Mouse (Mus musculus): Measurements from ENCODE around the gene Scarf2. TPM values are rescaled to one million over a fixed set of nuclear protein-coding genes. Genes with fewer than 3 reads are reported as not detected.

The Scarf2 gene
- total RNA-seq (2021): 1 to 10 TPM; 2.8 to 5.9 TPM
- long read RNA-seq, experiment 1, partial matches to known transcripts: 6 of 10 reads
- long read RNA-seq, experiment 1, other reads (novel, unspliced or antisense): 2 of 10 reads
- long read RNA-seq, experiment 2, partial matches to known transcripts: 1 of 7 reads
- long read RNA-seq, experiment 2, other reads (novel, unspliced or antisense): 3 of 7 reads

GRCm38 (mm10) chr16:17796971-17797811 is at the start of gene Scarf2:
TSS of gene Scarf2 (plus strand) at chr16:17797282.
- TF ChIP-seq CTCF (IDR thresholded peaks at IDR 0.05): no peak
- intact Hi-C loops (cut with DNase I): no loop called here
- no peak for DNase-seq (ENCODE audit: extremely low spot score in 1 of 2, low spot score in 2 of 2)
- H3K27ac ChIP-seq: no peak within 1 kb of the TSS
- H3K4me3 ChIP-seq: peak within 1 kb of the TSS; percentile 32

DNA sequence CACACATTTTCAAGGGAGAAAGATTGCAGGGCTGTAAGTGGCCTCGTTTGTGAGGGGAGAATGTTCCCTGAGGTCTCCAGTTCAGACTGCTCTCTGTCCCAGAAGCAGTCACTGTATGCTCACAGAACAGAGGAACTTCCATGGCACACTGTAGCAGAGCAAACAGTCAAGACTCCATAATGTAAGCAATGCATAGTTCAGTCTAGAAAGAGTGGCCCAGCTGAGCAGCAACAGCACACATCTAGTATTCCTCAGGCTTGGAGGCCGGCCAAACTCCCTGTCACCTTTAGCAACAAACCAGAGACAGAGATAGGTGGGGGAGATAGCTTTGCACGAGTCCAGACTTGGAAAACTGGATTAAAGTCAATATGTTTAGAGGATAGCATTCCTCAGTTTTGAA is 44.1 kb upstream of the Scarf2 start:
- intact Hi-C loops (cut with DNase I): no loop called here
- H3K27ac ChIP-seq: no peak overlapping the region
- no peak for TF ChIP-seq CTCF (IDR thresholded peaks at IDR 0.05)
- DNase-seq (ENCODE audit: extremely low spot score in 1 of 2, low spot score in 2 of 2): no peak
- H3K4me3 ChIP-seq: no peak overlapping the region

GRCm38 (mm10) chr16:17753686-17754085 is 43.4 kb upstream of the Scarf2 start:
- Histone ChIP-seq H3K4me3 (no peak overlapping the region), H3K27ac (no peak overlapping the region)
- intact Hi-C loops (cut with DNase I): no loop called here
- no peak for DNase-seq (ENCODE audit: extremely low spot score in 1 of 2, low spot score in 2 of 2)
- TF ChIP-seq CTCF (IDR thresholded peaks at IDR 0.05): no peak

DNA sequence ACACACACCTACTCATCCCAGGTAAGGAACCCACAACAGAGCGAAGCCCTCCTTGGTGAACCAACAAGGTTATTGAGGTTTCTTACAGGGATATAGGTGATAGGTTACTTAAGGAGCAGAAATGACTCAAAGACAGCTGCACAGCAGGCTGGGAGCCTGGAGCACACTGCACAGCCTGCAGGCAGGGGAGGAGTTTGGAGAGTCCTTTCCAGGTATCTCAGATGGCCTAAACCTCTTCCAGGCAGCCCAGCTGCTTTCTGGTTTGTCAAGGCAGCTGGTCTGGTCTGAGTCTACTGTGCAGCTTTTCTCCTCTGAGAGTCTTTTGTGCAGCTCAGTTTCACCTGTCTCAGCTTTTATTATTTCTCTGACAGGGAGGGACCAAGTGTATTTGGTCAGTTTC is 39.3 kb upstream of the Scarf2 start:
- TF ChIP-seq CTCF (IDR thresholded peaks at IDR 0.05): no peak
- intact Hi-C loops (cut with DNase I): no loop called here
- H3K4me3 ChIP-seq: no peak overlapping the region
- DNase-seq (ENCODE audit: extremely low spot score in 1 of 2, low spot score in 2 of 2): no peak
- no peak overlapping the region for H3K27ac ChIP-seq

- intact Hi-C loops (cut with DNase I): no loop called here
- H3K4me3 ChIP-seq: peak overlapping the region; percentile 76
- TF ChIP-seq CTCF (IDR thresholded peaks at IDR 0.05): no peak
- no peak for DNase-seq (ENCODE audit: extremely low spot score in 1 of 2, low spot score in 2 of 2)
- H3K27ac ChIP-seq: peak overlapping the region; percentile 88
Observed at GRCm38 (mm10) chr16:17758902-17759301, 38.2 kb upstream of the Scarf2 start.

- intact Hi-C loops (cut with DNase I): no loop called here
- H3K27ac ChIP-seq: peak within 1 kb of the TSS; percentile 88
- H3K4me3 ChIP-seq: peak within 1 kb of the TSS; percentile 76
- no peak for TF ChIP-seq CTCF (IDR thresholded peaks at IDR 0.05)
- DNase-seq (ENCODE audit: extremely low spot score in 1 of 2, low spot score in 2 of 2): peak; percentile 91 to 93
Observed at GRCm38 (mm10) chr16:17759344-17759773, 37.7 kb upstream of the Scarf2 start, which contains the start of gene Klhl22. TSS of gene Klhl22 (plus strand) at chr16:17759618.

- no peak for TF ChIP-seq CTCF (IDR thresholded peaks at IDR 0.05)
- peak; percentile 42 to 45 for DNase-seq (ENCODE audit: extremely low spot score in 1 of 2, low spot score in 2 of 2)
- H3K4me3 ChIP-seq: peak overlapping the region; percentile 76
- intact Hi-C loops (cut with DNase I): loop anchor here (5.0 kb wide), 1 partner anchor 47 kb away; no protein-coding TSS in a partner anchor
- H3K27ac ChIP-seq: peak overlapping the region; percentile 88
Observed at GRCm38 (mm10) chr16:17759813-17760321, 37.2 kb upstream of the Scarf2 start.

- H3K4me3 ChIP-seq: peak overlapping the region; percentile 76
- peak; percentile 65 for TF ChIP-seq CTCF (IDR thresholded peaks at IDR 0.05)
- DNase-seq (ENCODE audit: extremely low spot score in 1 of 2, low spot score in 2 of 2): peak; percentile 17 to 18
- H3K27ac ChIP-seq: no peak overlapping the region
- intact Hi-C loops (cut with DNase I): loop anchor here (5.0 kb wide), 1 partner anchor 47 kb away; no protein-coding TSS in a partner anchor
Observed at GRCm38 (mm10) chr16:17760657-17761056, 36.4 kb upstream of the Scarf2 start.

DNA sequence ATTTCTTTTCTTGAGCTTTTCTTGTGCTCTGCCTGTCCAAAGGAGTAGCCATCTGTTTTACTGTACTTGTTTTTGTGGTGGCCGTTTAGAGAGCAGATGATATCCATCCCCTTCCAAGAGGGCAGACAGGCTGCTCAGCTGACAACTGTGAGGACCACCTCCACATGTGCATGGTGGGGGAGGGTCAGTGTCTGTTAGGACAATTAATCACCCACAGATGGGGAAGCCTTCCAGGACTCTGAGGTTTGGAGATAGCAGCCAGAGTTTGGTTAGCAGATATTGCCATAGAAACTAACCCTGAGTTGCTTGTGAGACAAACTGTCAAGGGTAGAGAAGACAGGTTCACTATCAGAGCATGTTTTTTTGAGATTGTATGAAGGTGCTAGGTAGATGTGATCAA is 36.0 kb upstream of the Scarf2 start:
- Histone ChIP-seq H3K4me3 (no peak overlapping the region), H3K27ac (no peak overlapping the region)
- TF ChIP-seq CTCF (IDR thresholded peaks at IDR 0.05): no peak
- intact Hi-C loops (cut with DNase I): loop anchor here (5.0 kb wide), 1 partner anchor 46 kb away; no protein-coding TSS in a partner anchor
- DNase-seq (ENCODE audit: extremely low spot score in 1 of 2, low spot score in 2 of 2): no peak

- no peak for TF ChIP-seq CTCF (IDR thresholded peaks at IDR 0.05)
- Histone ChIP-seq H3K4me3 (no peak overlapping the region), H3K27ac (no peak overlapping the region)
- intact Hi-C loops (cut with DNase I): loop anchor here (5.0 kb wide), 1 partner anchor 43 kb away; no protein-coding TSS in a partner anchor
- DNase-seq (ENCODE audit: extremely low spot score in 1 of 2, low spot score in 2 of 2): no peak
Observed at GRCm38 (mm10) chr16:17764108-17764511, 33.0 kb upstream of the Scarf2 start.

- no peak for DNase-seq (ENCODE audit: extremely low spot score in 1 of 2, low spot score in 2 of 2)
- intact Hi-C loops (cut with DNase I): no loop called here
- no peak for TF ChIP-seq CTCF (IDR thresholded peaks at IDR 0.05)
- no peak overlapping the region for H3K27ac ChIP-seq
- no peak overlapping the region for H3K4me3 ChIP-seq
Observed at GRCm38 (mm10) chr16:17768834-17769233, 28.2 kb upstream of the Scarf2 start.

Measured in left cerebral cortex, adult 2 months (tissue).